Mouse (Mus musculus) right cerebral cortex, adult 18-20 months (tissue): ENCODE data around the gene Slc25a34.

Source experiments
- DNase-seq: peaks from one replicate; pipeline ENCODE4 v3.0.0; 2022; ENCODE audit warnings: mixed read lengths

The Slc25a34 gene

DNA sequence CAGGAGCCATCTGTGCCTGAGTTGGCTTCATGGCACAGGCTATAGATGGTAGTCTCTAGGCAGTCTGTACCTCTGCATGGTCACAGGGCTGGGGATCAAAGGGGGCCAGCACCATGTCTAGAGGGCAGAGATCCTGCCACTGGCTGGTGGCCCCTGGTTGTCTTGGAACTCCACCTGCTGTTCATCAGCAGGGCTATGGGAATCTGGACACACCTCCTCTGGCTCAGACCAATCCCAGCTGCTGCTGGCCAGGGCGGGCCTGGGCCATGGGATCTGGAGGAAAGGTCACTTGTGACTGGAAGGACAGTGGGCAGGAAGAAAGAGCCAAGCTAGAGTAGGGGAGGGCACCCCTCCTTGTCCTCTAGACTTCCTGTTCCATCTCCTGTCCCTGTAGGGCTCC is at the start of gene Slc25a34:
Slc25a34 (minus strand) TSS at position 156 of the 400 bp plus-strand sequence.
- DNase-seq = no peak

DNA sequence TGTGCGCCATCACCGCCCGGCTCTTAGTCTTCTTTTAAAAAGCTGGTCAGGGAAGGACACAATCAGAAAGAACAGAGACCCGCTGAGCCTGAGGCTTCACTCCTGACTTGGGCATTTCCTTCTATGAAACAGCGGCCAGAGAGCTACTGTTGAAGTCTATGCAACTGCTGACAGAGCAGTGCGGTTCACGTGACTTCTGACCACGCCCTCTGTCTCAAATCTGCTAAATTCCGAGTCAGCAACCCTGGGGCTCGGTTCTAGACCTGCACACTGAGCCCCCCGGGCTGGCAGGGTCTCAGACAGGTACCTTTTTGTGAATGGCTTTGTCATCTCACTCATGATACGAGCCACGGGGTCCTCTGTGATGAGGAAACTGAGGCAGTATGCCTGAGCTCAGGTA is 48.7 kb upstream of the Slc25a34 start:
- DNase-seq = no peak

DNA sequence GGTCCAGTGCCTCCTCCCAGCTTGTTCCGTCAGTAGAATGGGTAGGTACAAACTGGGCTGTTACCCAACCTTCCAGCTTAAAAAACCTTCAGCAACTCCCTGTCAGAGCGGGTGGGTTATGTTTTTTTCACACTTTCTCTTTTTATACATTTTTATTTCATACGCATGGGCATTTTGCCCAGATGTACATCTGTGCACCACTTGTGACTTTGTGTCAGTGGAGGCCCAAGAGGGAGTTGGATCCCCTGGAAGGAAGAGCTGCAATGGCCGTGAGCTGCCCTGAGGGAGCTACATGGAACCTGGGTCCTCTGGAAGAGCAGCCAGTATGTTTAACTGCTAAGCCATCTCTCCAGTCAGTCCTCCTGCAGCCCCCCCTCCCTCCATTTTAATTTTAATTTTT is 47.8 kb upstream of the Slc25a34 start:
- no peak for DNase-seq

DNA sequence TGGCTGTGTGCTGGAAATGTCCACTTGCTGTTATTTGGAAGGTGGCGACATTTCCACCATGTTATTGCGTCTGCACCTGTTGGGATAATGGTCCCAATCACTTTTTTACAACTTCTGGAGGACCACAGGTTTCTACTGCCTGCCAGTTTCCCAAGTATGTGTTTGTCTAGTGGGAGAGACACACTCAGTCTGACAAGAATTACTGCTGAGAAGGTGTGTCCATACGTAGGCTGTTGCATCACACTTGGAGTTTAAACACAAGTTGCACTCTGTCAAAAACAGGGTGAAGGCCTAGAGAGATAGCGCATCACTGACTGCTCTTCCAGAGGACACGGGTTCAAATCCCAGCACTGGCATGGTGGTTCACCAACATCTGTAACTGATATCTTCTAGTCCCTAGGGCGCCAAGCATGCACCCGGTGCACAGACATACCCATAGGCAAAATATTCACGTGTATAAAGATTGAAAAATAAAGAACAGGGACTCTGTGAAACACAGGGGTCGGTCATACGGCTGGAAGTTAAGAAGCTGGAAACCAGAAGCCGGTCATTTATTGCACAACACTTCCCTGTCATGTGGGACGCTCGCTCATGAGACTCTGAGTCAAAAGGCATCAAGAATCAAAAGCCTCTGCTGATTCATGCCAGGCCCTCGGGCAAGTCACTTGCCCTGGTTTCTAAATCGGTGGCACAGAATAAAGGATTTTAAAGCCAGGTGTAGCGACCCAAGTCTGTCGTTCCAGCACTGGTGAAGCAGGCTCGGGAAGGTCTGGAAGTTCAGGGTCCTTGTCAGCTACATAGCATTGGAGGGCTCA is 46.5 kb upstream of the Slc25a34 start:
- no peak for DNase-seq

DNA sequence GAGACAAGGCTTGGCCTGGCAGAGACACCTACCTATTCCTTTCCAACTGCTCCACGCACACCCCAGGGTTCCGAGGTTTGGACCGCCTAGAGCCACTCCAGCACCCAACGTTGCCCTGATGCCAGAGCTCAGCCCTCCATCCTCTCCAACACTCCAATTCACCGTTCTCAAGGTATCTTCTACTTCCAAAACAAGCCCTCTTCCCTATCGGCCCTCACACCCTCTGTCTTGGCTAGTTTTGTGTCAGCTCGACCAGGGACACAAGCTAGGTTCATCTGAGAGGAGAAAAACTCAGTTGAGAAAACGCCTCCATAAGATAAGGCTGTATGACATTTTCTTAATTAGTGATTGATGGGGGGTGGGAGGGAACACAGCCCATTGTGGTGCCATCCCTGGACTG is 41.2 kb upstream of the Slc25a34 start, which contains the start of gene Plekhm2:
Plekhm2 (minus strand) TSS at position 101 of the 400 bp plus-strand sequence.
- no peak for DNase-seq

DNA sequence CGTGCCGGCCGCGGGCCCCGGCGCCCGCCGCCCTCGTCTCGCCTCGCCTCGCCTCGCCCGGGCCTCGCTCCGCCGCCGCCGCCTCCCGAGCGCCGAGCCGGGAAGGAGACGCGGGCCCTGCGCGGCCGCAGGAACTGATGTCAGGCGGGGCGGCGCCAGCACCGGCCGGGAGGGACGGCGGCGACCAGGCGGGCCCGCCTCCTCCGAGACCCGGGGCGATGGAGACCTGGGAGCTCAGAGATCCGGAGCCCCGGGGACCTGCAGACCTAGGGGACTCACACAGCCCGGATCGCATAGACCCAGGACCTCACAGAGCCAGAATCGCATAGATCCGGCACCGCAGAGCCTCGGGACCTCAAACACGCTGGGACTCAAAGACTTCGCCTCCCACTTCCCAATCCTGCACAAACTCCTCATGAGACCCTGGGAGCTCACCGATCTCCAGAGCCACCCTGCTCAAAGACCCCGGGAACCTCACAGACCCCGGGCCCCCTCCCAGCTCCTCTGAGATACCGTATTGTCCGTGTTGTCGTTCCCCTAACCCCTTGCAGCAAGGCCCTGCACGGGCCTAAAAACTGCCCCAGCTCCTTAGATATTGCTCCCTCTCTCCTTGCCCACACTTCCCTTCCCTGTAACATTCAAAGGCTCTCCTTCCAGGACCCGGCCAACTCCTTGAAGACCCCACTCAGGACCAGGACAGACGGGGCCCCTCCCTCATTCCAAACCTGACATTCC is 40.6 kb upstream of the Slc25a34 start:
- peak; percentile 79 for DNase-seq

DNA sequence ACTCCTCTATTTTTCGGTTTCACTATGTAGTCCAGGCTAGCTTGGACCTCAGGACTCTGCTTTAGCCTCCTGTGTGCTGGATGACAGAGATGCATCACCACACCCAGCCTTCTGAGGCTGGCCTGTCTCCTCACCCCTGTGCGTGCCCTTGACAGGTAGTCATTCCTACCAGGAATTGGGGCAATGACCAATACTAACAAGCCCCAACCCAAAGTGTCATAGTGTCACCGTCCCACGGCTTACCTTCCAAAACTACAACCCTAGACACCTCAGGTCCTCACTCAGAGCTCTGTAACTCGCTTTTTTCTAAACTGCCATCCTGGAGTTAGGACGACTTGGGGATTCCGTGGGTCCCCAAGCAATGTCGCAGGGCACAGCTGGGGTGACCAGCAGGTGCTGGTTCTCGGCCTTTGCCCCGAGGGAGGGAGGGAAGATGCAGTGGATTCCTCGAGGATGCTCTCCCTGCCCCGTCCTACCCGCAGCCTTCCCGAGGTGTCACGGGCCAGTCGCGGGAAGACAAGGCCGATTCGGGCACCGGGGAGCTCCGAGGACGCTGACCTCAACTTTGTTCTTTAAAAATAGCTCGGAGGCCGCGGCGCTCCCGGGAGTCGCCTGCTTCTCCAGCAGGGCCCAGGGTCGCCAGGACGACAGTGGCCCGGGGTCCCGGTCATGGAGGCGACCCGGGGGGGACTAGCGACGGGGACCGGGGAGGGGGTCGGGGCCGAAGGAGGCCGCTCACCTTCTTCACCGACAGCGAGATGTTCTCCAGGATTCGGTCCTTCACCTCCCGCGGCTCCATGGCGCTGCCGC is 39.7 kb upstream of the Slc25a34 start:
- no peak for DNase-seq

DNA sequence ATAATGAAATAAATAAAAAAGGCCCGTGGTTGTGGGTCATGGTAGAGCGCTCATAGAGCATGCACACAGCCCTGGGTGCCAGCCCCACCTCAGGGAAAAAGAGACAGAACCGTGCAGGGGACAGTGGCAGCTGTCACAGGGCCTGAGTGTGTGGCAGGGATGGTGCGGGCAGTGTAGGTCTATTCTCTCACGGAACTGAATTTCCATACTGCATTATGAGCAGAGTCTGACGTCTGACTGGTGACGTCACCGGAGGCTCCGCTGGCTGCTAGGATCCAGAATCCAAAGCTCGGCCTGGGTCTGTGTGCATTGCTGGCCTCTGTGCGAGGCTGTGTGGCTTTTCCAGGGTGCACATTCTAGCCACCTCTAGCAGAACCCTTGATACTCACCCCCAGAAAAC is 37.3 kb upstream of the Slc25a34 start:
- no peak for DNase-seq

DNA sequence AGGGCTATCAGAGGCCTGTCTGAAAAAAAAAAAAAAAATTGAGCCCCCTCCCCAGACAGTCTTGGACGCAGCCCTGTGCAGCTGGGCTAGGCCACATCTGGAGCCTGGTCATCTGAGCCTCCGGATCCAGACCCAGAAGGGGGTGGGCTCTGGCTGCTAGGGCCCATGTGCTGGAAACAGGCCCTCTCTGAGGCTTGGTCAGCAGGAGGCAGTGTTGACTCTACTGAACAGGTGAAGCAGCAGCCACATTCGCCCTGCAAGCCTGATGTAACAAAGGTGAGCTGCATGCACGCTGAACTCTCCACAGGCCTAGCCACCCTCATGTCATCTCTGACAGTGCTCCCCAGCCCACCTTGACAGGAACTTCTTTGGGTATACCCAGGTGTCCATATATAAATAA is 36.1 kb upstream of the Slc25a34 start:
- no peak for DNase-seq

DNA sequence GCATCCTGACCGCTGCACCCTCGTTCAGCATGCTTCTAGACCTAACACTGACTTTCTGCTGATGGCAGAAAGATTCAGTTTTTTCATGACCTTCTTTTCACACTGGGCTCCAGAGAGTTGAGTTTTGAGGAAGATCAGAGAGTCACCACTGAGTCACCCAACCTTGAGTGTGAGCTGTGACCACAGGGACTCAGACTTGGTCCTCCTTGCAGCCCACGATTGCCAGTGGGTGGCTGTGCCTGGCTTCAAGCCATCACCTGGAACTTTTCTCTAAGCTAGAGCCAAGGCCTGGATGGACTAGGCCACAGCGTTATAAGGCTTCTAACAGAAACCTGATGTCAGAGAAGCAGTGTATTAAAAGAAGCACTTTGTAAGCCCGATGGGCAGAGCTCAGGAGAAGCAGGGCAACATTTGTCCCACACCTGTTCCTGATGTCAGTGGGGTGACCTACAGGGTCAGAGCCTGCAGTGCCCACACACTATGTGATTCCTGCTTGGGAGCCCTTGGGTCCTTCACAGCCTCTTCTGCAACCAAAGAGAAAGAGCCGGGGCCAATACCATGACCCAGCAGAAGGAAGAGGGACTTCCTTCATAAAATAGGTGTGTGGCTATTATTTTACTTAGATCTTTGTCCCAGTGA is 35.3 kb upstream of the Slc25a34 start:
- DNase-seq = no peak

DNA sequence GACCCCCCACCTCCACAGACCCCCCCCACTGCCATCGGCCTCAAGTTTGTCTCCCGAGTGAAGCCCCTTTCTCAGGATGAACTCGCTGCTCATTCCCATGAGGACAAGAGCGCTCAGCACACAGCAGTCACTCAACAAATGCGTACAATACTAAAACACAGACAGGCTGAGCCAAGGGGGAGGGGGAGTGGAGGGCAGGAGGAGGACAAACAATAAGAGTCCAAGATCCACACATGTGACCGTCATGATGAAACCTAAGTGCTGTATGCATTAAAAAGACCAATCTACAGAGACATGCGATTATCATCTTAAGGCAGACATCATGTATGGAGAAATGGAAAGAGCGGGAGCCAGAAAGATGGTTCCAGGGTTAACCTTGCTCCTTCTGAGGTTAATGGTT is 33.3 kb upstream of the Slc25a34 start:
- DNase-seq = no peak

DNA sequence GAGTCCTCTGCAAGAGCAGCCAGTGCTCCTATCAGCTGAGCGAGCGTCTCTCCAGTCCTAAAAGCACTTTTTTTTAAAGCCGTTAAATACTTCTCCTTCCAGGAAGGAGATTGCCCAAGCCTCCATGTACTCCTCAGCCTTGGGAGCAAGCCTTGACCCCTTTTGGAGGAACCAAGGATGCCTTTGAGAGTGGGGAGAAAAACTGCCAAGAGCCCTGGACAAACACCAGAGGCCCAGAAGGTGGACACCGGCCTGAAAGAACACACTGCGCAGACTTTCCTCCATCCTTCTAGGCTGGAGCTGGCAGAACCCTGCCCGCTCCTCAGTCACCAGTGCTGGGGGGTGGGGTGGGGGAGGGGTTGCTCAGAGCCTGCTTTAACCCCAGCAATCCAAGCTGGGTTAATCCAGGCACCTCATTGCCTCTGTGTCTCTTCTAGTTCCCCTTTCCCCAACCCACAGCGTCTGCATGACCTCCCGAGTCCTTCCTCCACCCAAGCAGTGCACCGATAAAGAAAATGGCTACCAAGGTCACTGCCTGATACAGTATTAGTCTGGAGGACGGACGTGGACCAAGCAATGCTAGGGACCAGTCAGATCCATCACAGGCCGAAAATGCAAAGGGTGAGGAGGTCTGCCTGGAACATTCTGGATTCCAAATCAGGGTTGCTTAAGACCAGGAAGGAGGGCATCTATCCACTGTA is 32.4 kb upstream of the Slc25a34 start:
- DNase-seq = peak; percentile 48

DNA sequence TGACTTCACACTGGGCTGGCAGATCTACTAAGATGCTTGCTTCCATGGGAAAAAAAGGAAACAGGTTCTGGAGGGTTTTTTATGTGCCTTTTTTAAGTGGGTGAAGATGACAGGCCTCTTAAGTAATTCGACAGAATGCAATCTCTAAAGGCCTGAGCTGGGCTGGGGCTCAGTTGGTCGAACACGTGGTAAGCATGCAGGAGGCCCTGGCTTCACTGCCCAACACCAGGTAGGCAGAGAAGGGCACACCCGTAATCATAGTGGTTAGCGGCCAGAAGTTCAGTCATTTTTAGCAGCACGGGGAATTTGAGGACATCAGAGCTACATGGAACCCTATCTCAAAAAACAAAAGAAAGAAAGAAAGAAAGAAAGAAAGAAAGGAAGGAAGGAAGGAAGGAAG is 30.9 kb upstream of the Slc25a34 start:
- DNase-seq = no peak

DNA sequence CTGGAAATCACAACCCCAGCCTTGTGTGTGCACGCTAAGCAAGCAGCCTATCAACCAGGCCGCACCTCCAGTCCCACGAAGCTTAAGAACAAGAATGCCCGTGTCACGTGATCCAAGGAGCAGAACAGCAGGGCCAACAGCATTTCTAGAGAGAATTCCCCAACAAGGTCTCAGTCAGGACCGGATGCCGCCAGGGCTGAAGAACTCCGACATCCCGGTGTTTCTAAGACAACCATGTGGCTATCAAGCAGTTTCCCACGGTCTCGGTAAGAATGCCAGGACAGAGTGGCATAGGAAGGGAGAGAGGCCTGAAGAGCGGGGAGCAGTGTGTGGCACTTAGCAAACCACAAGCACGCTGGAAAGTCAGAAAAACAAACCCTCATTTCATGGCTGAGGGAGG is 30.2 kb upstream of the Slc25a34 start:
- no peak for DNase-seq

DNA sequence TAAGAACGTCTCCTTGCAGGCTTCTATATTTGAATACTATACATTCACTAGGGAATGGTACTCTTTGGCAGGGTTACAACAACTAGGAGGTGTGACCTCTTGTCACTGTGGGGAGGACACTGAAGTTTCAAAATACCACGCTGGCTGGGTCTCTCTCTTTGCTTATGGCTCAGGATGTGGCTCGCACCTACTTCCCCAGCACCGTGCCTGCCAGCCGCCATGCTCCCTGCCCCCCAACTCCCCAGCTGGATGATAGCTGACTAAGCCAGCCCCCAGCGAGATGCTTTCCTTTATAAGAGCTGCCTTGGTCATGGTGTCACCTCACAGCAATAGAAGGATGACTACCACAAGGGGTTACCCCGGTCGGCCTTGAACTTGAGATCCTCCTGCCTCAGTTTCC is 29.4 kb upstream of the Slc25a34 start:
- no peak for DNase-seq

DNA sequence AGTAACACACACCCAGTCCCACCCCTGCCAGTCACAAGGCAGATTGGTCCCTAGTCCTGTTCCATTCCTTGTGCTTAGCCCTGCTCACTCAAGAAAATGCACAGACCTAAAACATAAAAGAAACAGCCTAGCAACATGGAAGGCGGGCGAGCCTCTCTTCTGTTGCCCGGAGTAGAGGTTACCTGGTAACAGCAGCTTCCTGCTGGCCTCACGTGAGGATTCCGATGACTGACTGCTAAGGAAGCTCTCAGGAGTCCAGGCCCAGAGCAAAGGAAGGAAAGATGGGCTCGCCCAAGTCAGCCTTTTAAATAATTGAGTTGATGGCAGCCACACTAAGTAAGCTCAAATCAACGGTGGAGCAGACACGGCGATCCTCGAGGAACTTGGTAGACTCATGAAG is 28.3 kb upstream of the Slc25a34 start:
- DNase-seq = no peak

DNA sequence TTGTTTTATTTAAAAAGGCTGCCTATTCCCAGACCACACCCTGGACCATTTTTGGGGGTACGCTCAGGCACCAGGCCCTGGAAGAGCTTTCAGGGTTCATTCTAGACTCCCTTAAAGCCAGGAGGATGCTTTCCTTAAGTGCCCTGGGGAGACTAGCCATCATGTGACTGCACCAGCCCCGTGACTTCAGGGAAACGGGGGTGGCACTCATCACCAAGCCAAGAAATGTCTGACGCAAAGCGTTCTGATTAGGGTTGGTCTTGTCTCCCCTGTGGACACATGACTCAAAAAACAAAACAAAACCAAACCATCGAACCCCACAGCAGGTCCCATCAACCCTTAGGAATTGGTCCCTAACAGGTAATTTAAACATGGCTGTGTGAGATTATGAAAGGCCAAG is 27.7 kb upstream of the Slc25a34 start:
- DNase-seq = no peak

DNA sequence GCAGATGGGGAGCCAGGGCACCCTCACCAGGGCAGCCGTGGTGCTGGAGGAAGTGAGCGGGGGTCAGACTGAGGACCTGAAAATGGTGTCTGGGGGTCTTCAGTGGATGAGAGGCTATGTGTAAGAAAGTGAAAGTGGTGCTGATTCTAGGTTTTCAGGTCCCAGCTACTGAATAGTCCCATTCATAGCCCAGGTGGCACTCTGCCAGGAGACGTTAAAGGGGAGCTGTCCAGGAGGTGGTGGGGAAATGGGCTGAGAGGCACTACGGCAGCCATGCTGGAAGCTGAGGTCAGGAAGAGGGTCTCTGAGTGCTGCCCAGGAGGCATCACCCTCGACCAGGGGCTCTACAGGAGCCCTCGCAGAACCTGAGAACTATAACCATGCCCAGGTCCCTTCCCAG is 25.6 kb upstream of the Slc25a34 start:
- no peak for DNase-seq

DNA sequence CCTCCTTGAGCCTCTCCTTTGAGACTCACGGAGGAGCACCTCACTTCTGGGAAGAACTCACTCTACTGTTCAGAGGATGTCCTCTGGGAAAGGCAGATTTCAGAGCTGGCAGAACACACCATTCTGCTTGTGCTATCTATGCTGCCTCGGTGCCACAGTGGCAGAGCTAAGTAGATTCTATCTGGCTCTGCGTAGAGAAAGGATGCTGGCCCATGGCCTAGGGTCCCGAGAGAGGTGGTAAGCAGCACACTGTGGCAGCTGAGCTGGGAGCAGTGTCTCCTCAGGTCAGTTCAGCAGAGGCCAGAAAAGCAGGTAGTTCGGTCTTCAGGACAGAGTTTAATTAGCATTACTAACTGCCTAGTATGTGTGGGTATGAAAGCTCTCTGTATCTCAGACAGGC is 24.6 kb upstream of the Slc25a34 start:
- no peak for DNase-seq

DNA sequence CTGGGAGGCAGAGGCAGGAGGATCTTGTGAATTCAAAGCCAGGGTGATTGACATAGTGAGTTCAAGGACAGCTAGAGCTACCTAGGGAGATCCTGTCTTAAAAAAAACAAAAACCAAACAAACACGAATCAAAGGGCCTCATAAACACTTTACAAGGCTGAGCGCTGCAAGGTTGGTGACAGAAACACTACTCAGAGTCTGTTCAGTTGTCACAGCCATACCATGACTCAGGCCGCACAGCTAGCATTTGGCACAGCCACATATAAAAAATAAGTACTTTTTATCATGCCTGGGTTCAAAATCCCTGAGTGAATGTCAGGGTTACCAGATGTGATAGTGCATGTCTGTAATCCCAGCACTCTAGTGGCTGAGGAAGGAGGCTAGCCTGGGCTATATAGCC is 23.6 kb upstream of the Slc25a34 start:
- no peak for DNase-seq

DNA sequence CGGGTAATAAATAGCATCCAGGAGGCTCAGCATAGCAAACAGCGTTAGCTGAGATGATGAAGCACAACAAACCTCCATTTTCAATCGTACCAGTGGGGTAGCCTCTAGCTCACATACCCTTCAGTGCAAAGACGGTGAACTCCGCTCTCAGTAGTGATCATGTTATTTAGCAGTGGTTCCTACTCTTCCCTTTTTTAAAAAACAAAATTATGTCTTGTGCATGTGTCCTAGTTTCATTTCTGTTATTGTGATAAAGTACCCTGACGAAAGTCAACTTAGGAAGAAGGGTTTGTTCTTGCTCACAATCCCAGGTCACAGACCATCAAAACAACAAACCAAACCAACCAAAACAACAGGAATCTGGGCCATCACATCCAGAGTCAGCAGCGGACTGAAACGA is 22.4 kb upstream of the Slc25a34 start:
- DNase-seq = no peak

DNA sequence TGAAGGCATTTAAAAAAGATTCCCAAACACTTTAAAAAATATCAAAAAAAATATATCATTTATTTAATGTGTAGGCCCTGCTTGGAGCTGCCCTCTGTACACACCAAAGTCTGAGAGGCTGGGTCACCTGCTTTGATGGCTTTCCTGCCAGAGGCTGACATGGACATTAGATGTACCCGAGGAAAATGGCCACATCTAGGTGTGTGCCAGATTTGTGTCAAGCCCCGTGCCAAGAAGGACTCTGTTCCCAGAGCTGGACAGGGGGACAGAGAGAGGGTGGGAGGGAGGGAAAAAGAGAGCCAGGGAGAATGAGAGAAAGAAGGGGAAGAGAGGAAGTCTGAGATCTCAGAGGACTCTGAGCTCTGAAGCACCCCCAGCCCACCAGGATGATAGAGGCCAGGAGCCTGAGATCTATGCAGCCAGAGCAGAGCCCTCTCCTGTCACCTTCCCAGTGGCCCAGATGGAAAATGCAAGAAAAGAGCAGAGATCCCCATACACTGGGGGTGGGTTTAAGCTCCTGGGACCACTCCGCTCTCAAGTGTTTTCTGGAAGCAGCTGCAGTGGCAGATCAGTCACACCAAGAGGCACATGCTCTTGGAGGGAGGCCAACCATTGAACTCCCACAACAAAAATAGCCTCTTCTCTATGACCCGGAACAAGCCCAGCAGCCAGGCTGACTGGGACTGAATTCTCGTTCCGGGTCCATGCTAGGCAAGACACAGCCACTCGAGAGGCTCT is 19.7 kb upstream of the Slc25a34 start:
- DNase-seq = peak; percentile 62
